Mouse (Mus musculus) ES-E14 (cell line): Measurements from ENCODE around the gene Trio.

Source experiments
- CHD2 ChIP-seq: IDR thresholded peaks from 2 replicates; pipeline ENCODE4 v1.6.1; 2014; ENCODE audit warnings: mild to moderate bottlenecking, low read depth, low read length, inconsistent platforms
- MAFK ChIP-seq: IDR thresholded peaks from 2 replicates; pipeline ENCODE4 v1.6.1; 2014; ENCODE audit warnings: mild to moderate bottlenecking, low read depth, low read length, inconsistent platforms; ENCODE audit not compliant: insufficient read depth
- ZNF384 ChIP-seq: IDR thresholded peaks from 2 replicates; pipeline ENCODE4 v1.6.1; 2012; ENCODE audit warnings: low read depth, low read length, inconsistent platforms

DNA sequence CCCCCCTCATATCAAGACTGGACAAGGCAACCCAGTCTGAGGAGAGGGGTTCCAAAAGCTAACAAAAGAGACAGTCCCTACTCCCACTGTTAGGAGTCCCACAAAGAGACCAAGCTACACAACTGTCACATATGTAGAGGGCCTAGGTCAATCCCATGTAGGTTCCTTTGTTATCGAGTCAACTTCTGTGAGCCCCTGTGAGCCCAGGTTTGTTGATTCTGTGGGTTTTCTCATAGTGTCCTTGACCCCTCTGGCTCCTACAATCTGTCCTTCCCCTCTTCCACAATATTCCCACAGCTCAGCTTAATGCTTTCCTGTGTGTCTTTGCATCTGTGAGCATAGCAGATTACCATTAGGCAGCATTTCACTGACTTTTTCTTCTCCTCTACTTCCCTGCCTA, 28.5 kb upstream of the Trio start:
- TF ChIP-seq CHD2: no peak
- TF ChIP-seq ZNF384: no peak
- TF ChIP-seq MAFK: no peak
